Mouse (Mus musculus): ENCODE measurements at regions not wholly inside any gene's neighbourhood (a gene's known extent, or its start where the extent isn't known, plus 50 kb on each side); places are given as distances from the start of the nearest gene placed in this dataset.

GRCm38 (mm10) chr2:78724416-78724815 is 143.5 kb upstream of the Ube2e3 start:
- TF ChIP-seq MAFK (IDR thresholded peaks at IDR 0.05; ENCODE audit: insufficient read depth, low read depth, low read length): no peak
- TF ChIP-seq ZC3H11A (IDR thresholded peaks at IDR 0.05; ENCODE audit: borderline replicate concordance, low read depth, low read length): no peak
- TF ChIP-seq CHD2 (IDR thresholded peaks at IDR 0.05; ENCODE audit: low read depth, low read length): no peak
